Mouse (Mus musculus) adrenal gland (tissue): Measurements from ENCODE around the gene Itgb5.

Experiments
- intact Hi-C: fragments of 180-260 bp; cut with DNase I; formaldehyde crosslinking; loops from one replicate; pipeline ENCODE4 v1.15.1; 2025

Gene Itgb5

DNA sequence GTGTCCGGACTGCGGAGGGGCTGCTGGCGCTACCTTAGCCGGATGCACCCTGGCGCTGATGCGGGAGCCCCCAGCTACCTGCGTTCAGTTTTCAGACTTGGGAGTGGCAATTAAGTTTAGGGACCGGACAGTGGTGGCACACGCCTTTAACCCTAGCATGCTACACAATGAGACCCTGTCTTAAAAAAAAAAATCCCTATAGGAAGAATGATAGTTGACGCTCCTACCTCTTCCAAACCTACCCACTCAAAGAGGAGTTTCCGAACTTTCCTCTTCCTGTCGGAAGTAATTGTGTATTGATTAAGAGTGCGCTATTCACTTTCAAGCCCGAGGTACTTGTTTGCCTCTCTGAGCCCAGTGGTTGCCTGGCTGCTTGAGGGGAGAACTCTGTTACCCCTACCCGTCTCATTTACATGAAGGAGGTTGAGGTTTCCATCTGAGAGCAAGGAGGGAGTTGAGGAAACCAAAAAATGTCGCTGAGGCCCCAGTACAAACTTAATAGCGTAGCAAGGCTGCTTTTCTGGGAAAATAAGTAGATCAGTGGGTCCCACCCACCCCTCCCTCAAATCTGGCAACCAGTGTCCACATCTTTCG is 1.1 kb downstream of the Itgb5 start:
- intact Hi-C loops: no loop called here

DNA sequence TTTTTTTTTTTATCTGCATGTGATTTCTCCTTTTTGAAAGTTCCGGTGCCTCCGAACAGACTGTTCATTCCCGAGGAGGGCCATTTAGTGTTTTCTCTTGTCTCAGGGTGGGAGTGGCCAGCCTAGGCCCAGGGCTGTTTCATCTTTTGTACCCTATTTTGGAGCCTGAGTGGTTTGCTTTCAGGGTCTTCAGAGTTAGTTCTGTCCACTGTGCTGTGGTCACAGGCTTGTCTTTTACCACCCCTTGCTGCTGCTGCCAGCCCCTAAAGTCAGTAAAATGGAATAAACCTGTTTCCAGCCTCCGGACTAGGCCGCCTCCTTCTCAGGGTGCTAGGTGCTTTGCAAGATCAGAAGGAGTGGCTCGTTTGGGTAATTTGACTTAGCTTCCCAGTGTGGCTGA is 2.6 kb downstream of the Itgb5 start:
- intact Hi-C loops: no loop called here

DNA sequence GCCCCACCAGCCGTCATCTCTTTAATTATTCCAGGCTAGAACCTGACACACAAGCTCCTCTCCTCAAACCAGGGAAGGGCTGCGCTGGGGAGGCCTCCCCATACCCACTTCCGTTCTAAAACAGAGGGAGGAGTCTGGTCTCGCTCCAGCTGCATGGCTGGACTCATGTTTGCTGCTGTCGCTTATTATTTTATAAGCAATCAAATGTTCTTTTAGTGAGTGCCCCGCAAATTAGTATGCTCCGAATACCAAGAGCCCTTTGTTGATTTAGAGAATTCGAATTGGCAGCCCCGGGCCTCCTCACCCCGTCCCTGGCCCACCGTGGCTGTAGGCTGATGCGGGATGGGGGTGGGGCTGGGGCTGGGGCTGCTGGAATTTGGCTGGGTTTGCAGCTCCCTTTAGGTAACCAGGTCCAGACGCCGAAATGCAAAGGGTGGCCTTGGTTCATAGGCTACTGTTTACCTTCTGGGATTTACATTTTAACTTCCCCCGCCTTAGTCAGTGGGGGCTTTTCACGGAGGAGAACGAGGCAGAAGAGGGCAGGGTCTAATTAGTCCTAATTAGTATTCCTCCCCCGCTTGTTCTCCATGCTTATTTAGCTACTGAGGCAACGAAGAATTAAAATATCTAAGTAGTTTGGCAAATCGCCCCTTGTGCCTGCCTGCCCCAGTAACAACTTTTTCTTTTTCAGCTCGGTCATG is 3.4 kb downstream of the Itgb5 start:
- intact Hi-C loops: no loop called here

DNA sequence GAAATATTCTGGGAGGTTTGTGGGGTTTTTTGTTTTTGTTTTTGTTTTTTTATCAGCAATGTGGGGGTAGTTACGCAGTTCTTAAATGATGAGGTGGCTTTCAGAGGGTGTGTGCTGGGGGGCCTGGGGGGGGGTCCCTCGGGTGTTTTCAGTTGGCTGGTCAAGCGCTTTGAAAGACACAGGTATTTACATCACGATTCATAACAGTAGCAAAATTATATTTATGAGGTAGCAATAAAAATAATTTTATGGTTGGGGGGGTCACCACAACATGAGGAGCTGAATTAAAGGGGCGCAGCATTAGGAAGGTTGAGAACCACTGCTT is 3.9 kb downstream of the Itgb5 start:
- intact Hi-C loops: no loop called here

DNA sequence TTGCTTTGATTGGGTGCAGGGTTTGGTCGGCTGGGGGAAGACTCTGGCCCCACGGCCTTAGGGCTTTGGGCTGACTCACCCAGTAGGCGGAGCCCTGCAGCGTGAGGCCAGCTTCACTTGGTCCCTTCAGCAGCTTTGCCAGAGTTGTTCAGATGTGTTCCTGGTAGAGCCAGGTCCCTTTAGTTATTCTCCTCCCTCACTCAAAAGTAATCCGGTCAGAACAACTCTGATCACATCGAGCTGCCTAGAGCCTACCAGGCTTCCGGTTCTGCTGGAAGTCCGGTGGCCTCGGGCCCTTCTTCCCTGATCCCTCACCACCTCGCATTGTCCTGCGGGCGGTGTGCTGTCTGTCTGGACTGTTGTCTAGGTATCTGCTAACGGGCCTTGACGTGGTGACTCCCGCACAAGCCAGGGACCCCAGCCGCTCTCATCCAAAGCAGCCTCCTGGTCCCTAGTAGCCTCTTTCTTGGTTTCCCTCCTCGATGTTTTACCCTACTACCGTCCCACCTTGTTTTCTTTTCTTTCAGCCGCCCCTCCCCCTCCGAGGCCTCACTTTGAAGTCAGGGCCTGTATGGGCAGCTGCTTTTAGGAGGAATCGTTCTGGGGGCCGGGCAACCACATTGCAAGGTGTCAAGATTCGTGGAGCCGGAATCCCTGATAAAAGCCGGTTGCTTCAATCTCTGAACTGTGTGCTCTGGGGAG is 4.5 kb downstream of the Itgb5 start:
- intact Hi-C loops: no loop called here

DNA sequence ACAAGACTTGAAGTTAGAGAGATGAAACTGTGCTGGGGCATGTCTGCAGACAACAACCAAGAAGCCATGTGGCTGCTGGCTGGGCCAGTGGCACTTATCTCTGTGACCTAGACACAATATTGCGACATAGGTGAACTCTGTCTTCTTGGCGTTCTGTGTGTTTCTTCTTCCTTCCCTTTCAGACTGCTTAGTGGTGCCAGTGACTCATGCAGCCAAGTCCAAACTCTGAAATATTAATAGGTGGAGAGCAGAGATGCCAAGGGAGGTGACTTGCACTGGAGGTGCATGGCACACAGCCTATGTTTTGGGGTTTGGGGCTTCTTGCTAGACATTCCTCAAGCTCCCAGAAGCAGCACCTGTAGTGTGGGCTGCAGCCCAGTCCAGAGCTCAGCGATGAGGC is 7.2 kb downstream of the Itgb5 start:
- intact Hi-C loops: loop anchor here (2.0 kb wide), 1 partner anchor 54 kb away; no protein-coding TSS in a partner anchor

DNA sequence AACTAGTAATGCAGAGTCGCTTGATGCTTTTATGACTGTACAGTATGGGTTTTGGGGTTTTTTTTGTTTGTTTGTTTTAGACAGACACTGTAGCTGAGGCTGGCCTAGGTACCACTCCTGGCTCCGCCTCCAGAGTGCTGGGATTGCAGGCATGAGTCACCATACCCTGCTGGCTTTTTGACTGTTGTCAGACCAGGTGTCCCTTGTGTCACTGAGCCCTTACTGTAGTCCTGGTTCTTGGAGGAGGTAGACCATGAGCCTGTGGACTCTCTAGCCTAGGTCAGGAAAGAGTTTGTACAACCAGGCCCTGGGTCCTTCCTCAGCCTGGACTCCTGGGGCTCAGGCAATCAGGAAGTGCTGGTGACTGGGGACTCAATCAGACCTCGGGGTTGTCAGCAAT is 7.7 kb downstream of the Itgb5 start:
- intact Hi-C loops: loop anchor here (2.0 kb wide), 1 partner anchor 54 kb away; no protein-coding TSS in a partner anchor

DNA sequence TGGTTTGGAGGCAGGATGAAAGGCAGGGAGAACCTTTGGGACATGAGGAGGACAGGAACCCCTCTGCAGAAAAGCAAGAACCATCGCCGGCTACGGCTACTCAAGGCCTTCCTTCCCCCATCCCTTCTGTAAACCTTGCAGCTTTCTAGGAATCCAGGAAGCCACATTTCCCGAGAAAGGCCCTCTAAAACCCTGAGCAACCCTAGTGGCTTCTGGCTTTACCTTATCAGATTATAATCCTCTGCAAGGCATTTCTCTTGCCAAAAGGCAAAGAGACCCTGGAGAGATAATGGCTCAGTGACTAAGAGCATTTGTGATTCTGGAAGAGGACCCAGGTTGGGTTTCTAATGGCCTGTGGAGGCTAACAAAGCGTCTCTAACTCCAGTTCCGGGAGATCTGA is 11.2 kb downstream of the Itgb5 start:
- intact Hi-C loops: no loop called here

DNA sequence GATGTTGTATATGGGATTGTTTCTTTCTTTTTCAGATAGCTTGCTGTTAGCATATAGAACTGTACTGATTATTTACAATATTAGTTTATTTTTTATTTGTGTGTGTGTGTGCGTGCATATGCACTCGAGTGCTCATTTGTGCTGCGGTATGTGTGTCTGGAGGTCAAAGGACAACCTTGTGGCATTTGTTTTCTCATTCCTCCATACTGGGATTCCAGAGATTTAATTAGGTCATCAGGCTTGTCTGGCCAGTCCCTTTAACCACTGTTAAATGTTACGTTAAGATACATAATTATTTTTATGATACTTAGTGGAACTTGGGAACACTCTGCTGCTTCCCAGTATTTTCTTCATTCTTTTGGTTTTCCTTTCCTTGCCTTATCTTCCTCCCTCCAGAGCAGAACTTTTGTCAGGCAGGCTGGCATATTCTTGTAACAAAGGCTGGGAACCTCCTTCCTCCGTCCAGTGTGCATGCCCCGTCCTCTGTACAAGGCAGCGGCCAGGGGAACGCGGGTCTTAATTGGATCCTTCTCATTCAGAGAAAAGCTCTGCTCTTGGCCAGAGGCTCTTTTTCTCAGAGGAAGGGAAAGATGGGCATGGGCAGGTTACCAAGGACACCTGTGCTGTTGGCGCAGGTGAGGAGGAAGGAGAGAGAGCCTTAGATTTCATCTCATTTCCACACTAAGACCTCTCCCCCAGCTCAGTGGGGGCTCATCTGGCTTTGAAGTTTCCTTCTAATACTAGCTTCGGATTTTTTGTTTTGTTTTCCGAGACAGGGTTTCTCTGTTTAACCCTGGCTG is 12.8 kb downstream of the Itgb5 start:
- intact Hi-C loops: no loop called here

DNA sequence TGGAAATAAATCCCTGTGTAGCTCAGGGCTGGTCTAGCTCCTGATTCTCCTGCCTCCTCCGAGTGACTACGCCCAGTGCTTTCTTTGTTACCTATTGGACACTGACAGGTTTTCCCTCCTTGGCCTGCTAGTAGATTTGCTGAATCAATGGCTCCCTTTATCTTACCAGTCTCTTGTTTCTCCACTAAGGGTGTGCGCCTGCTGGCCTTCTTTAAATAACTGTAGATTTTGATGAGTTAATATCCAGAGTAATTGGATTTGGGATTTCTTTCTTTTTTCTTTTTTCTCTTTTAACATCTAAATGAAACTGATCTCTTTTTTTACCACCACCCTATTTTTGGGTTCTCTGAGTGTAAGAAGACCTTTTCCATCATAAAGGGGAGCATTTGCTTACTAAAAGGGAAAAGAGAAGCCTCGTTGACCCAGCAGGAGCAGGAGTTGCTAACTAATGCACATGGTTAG is 14.7 kb downstream of the Itgb5 start:
- intact Hi-C loops: no loop called here

DNA sequence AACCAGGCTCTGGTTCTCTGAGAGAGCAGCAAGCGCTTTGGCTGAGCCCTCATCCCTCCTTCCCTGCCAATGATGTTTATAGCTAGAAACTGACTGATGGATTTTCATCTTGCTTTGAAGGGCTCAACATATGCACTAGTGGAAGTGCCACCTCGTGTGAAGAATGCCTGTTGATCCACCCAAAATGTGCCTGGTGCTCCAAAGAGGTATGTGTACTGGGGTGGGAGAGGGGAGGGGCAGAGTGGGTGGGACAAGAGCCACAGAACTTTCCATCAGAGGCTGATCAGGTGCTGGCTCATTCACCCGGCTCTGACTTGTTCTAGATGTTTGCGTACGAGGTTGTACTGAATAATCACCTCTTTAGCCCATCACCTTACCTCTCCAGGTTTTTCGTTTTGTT is 15.4 kb downstream of the Itgb5 start:
- intact Hi-C loops: no loop called here

DNA sequence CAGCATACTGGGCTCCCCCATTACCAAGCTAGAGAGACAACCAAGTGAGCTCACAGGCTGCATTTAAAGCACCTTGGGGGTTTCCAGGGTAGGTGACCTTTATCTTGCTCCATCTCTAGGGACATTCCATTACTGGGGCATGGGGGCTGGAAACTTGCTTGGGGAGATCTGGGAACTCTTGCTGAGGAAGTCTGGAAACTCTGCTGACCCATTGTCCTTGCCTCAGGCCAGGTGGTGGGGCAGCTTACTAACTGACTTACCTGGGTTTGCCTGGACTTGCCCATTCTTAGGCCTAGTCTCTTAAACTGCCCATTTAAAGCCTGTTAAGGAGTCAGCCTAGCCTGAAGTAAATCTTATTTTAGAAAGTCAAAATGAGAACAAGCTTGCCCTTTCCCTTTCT is 23.8 kb downstream of the Itgb5 start:
- intact Hi-C loops: no loop called here

DNA sequence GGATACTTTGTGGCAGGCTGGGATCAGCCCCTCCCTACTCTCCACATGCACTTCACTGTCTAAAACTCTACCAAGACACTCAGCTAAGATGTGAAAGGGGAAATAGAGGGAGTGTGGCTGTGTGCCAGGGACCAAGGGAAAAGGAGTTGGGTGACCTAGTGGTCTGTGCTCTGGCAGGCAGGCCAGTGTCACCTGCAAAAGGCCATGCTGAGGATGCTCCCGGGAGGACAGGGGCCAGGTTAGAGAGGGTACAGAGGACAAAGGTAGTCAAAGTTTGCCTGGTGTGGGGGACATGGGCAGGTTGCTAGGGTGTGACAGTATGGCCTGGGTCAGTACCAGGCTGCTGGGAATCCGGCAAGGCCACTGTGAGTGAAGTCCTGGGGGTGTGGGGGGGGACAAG is 29.3 kb downstream of the Itgb5 start:
- intact Hi-C loops: no loop called here

DNA sequence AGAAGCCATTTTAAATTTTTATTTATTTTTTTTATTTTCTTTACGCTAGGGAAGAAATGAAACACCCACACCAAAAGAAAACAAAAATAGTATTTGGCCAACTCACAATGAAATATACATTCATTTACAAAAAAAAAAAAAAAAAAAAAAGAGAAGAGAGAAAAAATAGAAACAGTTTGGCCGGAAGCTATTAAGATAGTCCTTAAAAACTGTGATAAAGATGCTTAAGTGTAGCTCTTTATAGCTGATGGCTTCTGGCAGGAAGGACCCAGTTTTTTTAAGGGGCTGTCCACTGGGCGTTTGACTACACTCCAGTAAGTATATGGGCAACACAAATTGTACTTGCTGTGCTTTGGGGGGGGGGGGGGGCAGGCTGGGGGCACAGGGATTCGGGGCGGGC is 29.9 kb downstream of the Itgb5 start:
- intact Hi-C loops: no loop called here

DNA sequence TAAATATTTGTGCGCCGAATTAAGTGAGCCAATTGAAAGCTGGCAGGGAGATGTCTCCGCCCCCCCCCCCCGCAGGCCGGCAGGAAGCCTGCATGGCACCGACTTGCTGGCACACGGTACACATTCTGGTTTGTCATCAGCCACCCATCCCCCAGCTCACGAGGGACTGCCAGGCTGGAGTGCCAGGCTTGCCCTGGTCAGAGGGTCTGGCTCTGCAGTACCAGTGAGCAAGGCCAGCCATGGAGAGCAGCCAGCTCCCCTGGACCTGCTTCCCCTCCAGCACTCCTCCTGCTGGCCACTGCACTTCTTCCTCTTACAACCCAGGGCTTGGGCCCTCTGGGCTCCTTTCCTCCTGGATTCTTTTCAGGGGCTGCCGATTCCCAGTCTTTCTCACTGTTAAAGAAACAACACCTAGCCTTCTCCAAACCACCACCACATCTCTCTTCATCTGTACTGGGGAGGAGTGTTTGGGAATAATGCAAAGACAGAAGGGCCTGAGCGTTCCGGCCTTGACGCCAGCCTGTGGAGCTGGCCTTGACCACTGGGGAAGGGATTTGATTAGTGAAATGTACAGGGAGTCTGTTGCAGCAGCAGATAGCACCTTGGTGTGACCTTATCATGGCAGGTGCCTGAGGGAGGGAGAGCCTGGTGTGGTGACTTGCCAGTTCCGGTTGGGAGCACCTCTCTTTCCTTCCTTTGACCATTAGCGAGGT is 30.7 kb downstream of the Itgb5 start:
- intact Hi-C loops: no loop called here

DNA sequence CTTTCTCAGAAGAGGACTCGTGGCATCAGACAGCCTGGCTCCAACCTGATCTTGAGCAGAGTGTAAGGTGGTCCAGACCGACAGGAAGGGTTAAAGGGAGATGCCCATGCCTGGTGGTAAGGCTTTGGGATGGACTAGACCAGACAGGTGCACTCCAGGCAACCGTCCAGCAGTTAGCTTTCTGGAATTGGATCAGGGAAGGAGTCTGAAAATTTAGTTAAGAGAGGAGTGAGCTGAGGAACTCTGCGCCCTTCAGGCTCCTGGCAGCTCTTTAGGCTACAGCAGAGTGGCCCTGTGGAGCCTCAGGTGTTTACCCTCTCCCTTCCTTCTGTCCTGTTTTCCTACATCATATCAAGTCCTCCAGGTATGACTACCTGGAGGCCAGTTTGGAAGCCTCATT is 32.9 kb downstream of the Itgb5 start:
- intact Hi-C loops: no loop called here

DNA sequence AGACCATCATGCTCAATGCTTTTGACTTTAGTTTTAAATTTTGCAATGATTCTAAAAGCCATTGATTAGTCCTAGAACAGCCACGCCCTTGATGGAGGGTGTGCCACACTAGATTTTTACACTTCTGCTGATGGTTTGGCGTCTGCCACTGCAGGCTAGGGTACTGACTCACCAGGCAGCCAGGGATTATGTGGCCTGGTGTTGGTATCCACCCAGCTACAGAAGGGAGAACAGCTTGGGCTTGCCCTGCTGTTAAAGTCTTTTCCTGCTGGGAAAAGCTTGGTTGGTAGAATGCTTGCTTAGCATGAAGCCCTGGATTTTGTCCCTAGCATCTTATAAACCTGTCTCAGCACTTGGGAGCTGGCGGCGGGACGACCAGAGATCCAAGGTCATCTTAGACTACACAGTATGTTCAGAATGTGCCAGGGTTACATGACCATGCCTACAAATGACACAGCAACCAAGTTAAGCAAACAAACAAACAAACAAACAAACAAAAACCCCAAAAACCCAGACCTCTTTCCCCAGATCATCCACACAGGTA is 33.8 kb downstream of the Itgb5 start:
- intact Hi-C loops: no loop called here

DNA sequence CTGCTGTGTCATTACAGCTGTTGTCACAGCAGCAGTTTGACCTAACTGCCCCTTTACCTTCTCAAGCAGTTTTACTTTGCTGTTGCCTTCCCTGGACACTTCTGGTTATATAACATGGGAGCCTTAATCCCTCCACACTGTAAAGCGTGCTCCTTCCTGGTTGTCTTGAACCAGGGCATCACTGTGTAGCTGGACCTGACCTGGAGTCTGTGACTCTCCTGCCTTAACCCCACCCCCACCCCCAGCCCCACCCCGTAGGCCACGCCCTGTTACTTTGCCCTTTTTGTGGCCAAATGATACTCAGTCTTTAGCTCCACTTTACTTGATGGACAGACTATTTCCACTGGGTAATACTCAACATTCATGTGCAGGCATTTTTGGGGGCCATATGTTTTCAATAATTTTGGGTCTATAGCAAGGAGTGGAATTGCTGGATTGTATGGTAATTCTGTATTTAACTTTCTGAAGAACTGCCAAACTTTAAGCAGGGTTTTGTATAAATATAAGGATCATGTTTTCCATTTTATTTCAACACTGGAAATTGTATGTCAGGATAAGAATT is 40.8 kb downstream of the Itgb5 start:
- intact Hi-C loops: no loop called here

DNA sequence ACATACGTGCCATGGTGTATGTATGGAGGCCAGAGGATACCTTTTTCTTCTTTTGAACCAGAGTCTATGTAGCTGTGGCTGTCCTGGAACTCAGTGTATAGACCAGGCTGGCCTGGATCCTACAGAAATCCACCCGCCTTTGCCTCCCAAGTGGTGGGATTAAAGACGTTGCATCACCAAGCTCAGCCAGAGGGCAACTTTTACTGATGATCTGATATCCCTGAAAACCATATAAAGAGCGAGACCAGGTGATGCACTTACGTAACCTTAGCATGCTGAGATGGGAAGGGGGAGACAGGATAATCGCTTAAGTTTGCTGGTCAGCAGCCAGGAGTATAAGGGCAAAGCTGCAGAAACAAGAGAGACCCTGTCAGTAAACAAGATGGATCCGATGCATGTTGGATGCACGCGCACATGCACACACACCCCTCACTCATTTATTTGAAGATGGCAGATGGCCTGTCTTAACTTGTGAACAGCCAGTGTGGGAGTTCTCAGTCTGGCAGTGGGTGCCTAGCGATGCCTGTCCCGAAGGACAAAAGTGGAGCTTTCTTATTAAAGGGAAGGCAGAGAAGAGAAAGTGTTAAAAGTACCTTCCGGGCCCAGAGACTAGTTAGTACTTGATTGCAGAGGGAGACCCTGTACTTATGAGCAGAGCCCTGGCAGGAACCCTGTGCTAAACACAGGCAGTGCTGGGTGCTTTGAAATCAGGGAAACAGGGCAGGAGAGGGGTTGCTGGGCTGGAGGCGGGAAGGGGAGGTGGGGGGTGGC is 41.7 kb downstream of the Itgb5 start:
- intact Hi-C loops: no loop called here

DNA sequence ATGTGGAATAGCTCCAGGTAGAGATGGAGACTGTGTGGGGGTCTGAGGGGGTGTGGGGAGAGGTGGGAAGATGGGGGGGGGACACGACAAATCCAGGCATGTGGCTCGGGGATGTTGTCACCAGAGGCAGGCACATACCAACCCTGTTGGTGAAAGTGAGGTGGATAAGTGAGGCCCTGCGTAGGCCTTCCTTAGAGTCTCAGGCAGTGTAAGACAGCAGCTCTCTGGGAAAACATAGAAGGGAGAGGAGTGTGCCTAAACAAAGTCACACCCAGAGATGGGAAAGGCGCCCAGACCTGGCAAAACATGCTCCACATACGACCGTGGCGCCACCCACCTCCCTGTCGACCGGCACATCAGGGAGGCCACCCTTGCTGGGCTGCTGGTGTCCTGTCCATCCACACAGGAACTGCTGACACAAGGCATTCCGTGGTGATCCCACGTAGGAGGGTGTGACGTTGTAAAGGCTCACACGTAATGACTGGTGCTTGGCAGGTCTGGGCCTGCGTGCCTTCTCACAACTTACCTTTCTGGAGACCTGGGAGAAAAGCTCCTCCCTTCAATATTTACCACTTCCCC is 42.5 kb downstream of the Itgb5 start:
- intact Hi-C loops: no loop called here
